Mouse (Mus musculus) lung, adult 10 weeks (tissue): ENCODE measurements around the gene Dnajc16. TPM values are rescaled to one million over a fixed set of nuclear protein-coding genes. Genes with fewer than 3 reads are reported as not detected.

ENCODE experiments used
- polyA plus RNA-seq: library from polyadenylated mRNA; stranded (reverse); fragments of 350-450 nt; fragmentation: Illumina TruSeq; extraction: RNeasy Lipid Tissue Mini Kit (QIAGEN cat#74804); gene quantifications from one replicate; pipeline ENCODE4 v1.2.3, GENCODE M21; 2014; ENCODE audit warnings: low read depth, low replicate concordance; ENCODE audit not compliant: insufficient read depth

The Dnajc16 gene
- 5.2 TPM for polyA plus RNA-seq

DNA sequence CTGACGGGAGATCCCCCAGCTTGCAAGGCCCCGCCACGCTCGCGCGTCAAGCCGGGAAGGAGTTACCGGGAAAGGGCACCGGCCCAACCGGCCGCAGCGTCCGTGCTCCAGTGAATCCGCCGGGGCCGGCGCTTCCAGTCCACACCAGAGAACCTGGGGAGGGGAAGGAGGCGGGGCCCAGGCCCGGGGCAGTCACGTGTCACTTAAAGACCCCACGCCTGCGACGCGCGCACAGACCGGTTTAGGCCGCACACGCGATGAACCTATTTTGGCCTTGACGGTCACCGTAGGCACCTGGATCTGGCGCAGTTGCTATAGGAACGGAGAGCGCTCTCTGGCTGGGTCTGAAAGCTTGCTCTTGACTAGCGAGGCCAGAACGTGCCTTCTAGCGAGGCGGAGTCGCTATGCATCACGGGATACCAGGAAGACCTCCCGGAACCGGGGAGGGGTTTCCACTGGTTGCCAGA is at the start of gene Dnajc16:
Gene Dnajc16, minus strand, starts transcription at position 408 of the 467 bp plus-strand sequence.

GRCm38 (mm10) chr4:141826060-141826459 is 35.3 kb upstream of the Dnajc16 start, which contains the start of gene Cela2a:
Gene Cela2a, minus strand, starts transcription at chr4:141826160.

GRCm38 (mm10) chr4:141793282-141794151 is 2.8 kb upstream of the Dnajc16 start, which contains the start of gene Casp9:
Gene Casp9, plus strand, starts transcription at chr4:141793612.

DNA sequence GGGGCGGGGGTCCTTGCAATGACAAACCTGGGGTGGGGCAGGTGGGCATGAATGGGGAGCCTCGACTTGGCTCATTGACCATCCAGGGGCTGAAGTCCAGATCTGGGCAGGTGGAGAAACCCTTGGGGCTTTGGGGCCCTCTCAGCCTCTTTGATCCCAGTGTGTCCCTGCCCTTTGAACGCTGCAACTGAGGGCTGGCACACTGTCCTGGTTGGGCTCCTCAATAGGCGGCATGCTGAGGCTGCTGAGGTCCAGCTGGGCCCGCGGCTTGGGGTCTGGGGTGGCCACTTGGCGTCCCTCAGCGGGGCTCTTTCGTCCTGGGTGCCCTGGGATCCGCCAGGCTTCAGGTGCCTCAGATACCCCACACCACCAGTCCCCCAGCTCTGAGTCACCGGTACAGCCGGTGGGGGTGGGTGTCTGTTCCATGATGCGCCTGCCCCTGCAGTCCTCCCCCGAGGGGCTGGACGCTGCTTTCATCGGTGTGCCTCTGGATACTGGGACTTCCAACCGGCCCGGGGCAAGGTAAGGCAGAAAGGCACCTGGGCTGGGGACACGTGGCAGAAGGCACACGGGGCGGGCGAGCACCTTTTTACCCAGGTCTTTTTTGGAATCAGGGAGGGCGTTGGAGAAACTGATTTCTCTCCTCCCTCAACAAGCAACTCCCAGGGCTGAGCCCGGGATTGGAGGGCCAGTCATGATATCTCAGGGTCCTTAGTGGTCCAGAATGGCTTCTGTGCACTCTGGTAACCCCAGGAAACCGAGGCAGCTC is 44.0 kb downstream of the Dnajc16 start, which contains the start of gene Agmat:
Gene Agmat, plus strand, starts transcription at position 95 of the 769 bp plus-strand sequence.

GRCm38 (mm10) chr4:141722731-141723672 is 67.7 kb downstream of the Dnajc16 start, which contains the start of gene Ddi2:
Gene Ddi2, minus strand, starts transcription at chr4:141723419.

Other genes with a start within 250 kb of the Dnajc16 start
- 19.7 TPM for gene Fblim1, start 184.8 kb downstream of the Dnajc16 start, polyA plus RNA-seq
- 1.9 TPM for gene Tmem82, start 172.3 kb downstream of the Dnajc16 start, polyA plus RNA-seq
- 2.5 TPM for gene Slc25a34, start 167.1 kb downstream of the Dnajc16 start, polyA plus RNA-seq
- 10.9 TPM for gene Plekhm2, start 126.0 kb downstream of the Dnajc16 start, polyA plus RNA-seq
- 2.7 TPM for gene Rsc1a1, start 105.3 kb downstream of the Dnajc16 start, polyA plus RNA-seq
- 10.1 TPM for gene Ddi2, start 67.5 kb downstream of the Dnajc16 start, polyA plus RNA-seq
- 0.22 TPM for gene Agmat, start 44.3 kb downstream of the Dnajc16 start, polyA plus RNA-seq
- gene Casp9, start 2.7 kb upstream of the Dnajc16 start, polyA plus RNA-seq = 9.1 TPM
- gene Cela2a, start 35.2 kb upstream of the Dnajc16 start, polyA plus RNA-seq = not detected
- gene Ctrc, start 55.4 kb upstream of the Dnajc16 start, polyA plus RNA-seq = not detected
- 56.1 TPM for gene Efhd2, start 84.0 kb upstream of the Dnajc16 start, polyA plus RNA-seq
- gene Fhad1, start 224.2 kb upstream of the Dnajc16 start, polyA plus RNA-seq = 8.7 TPM